Mouse (Mus musculus) layer of hippocampus, postnatal 25 days (tissue): ENCODE measurements at regions not wholly inside any gene's neighbourhood (a gene's known extent, or its start where the extent isn't known, plus 50 kb on each side); places are given as distances from the start of the nearest gene placed in this dataset.

ENCODE experiments used
- DNase-seq, 2 experiments: peaks; one replicate each; pipeline ENCODE4 v3.0.0; 2022; ENCODE audit warnings: mixed read lengths in 2 of 2, low spot score in 1 of 2; ENCODE audit errors: extremely low spot score in 1 of 2

GRCm38 (mm10) chr12:12715528-12715927 lies 226.2 kb downstream of the Mycn start:
- DNase-seq, result no peak

- no peak for DNase-seq
Observed at GRCm38 (mm10) chr12:12710184-12710609, 231.5 kb downstream of the Mycn start.

GRCm38 (mm10) chr12:12708954-12709523 lies 232.7 kb downstream of the Mycn start:
- no peak for DNase-seq

GRCm38 (mm10) chr12:12706326-12706920 lies 235.3 kb downstream of the Mycn start:
- no peak for DNase-seq

GRCm38 (mm10) chr12:12701735-12702134 lies 240.0 kb downstream of the Mycn start:
- DNase-seq, result no peak

GRCm38 (mm10) chr12:12701060-12701667 lies 240.6 kb downstream of the Mycn start:
- DNase-seq, result no peak

- DNase-seq, result no peak
Observed at GRCm38 (mm10) chr12:12693838-12694777, 247.6 kb downstream of the Mycn start.

- DNase-seq, result no peak
Observed at GRCm38 (mm10) chr12:12687376-12687775, 254.3 kb downstream of the Mycn start.

- no peak for DNase-seq
Observed at GRCm38 (mm10) chr12:12685217-12685522, 256.5 kb downstream of the Mycn start.

GRCm38 (mm10) chr12:12684481-12685216 lies 257.1 kb downstream of the Mycn start:
- peak in 1 of 2 experiments; percentile 20 for DNase-seq

GRCm38 (mm10) chr12:12683733-12684470 lies 257.8 kb downstream of the Mycn start:
- DNase-seq, result no peak

GRCm38 (mm10) chr12:12681101-12681500 lies 260.6 kb downstream of the Mycn start:
- no peak for DNase-seq

- DNase-seq, result peak in 1 of 2 experiments; percentile 36
Observed at GRCm38 (mm10) chr12:12680371-12680921, 261.3 kb downstream of the Mycn start.

- peak in 1 of 2 experiments; percentile 56 for DNase-seq
Observed at GRCm38 (mm10) chr12:12676676-12677075, 265.0 kb downstream of the Mycn start.

- DNase-seq, result no peak
Observed at GRCm38 (mm10) chr12:12669931-12670330, 271.8 kb downstream of the Mycn start.

- no peak for DNase-seq
Observed at GRCm38 (mm10) chr12:12668919-12669318, 272.8 kb downstream of the Mycn start.

GRCm38 (mm10) chr12:12655611-12656010 lies 286.1 kb downstream of the Mycn start:
- no peak for DNase-seq

- DNase-seq, result no peak
Observed at GRCm38 (mm10) chr12:12655184-12655583, 286.5 kb downstream of the Mycn start.

GRCm38 (mm10) chr12:12652361-12652760 lies 289.4 kb downstream of the Mycn start:
- no peak for DNase-seq
